Mouse (Mus musculus): Measurements from ENCODE around the gene Cldn18.

Cldn18 gene

GRCm38 (mm10) chr9:99685061-99685521 lies 32.0 kb downstream of the Cldn18 start:
- no peak for DNase-seq (ENCODE audit: low spot score)

GRCm38 (mm10) chr9:99681980-99682570 lies 35.0 kb downstream of the Cldn18 start:
- DNase-seq (ENCODE audit: low spot score) = no peak

- DNase-seq (ENCODE audit: low spot score) = no peak
Observed at GRCm38 (mm10) chr9:99675714-99676113, 41.4 kb downstream of the Cldn18 start.

- DNase-seq (ENCODE audit: low spot score) = no peak
Observed at GRCm38 (mm10) chr9:99671603-99672002, 45.5 kb downstream of the Cldn18 start.

GRCm38 (mm10) chr9:99667596-99667995 lies 49.5 kb downstream of the Cldn18 start:
- DNase-seq (ENCODE audit: low spot score) = no peak

- no peak for DNase-seq (ENCODE audit: low spot score)
Observed at GRCm38 (mm10) chr9:99662887-99663286, 54.2 kb downstream of the Cldn18 start.

GRCm38 (mm10) chr9:99662406-99662805 lies 54.7 kb downstream of the Cldn18 start:
- no peak for DNase-seq (ENCODE audit: low spot score)

- DNase-seq (ENCODE audit: low spot score) = no peak
Observed at GRCm38 (mm10) chr9:99661606-99662166, 55.4 kb downstream of the Cldn18 start.

- DNase-seq (ENCODE audit: low spot score) = no peak
Observed at GRCm38 (mm10) chr9:99660756-99661155, 56.3 kb downstream of the Cldn18 start.

GRCm38 (mm10) chr9:99646102-99646501 lies 71.0 kb downstream of the Cldn18 start:
- no peak for DNase-seq (ENCODE audit: low spot score)

- no peak for DNase-seq (ENCODE audit: low spot score)
Observed at GRCm38 (mm10) chr9:99645416-99645815, 71.7 kb downstream of the Cldn18 start.

- no peak for DNase-seq (ENCODE audit: low spot score)
Observed at GRCm38 (mm10) chr9:99639957-99640356, 77.1 kb downstream of the Cldn18 start.

Measured in T-cell, adult 2 months (primary cell).